Mouse (Mus musculus): Measurements from ENCODE around the gene Fgb.

Gene Fgb

GRCm38 (mm10) chr3:82991963-82992362, 57.7 kb downstream of the Fgb start:
- no peak for ATAC-seq (ENCODE audit: insufficient number of reproducible peaks, low FRiP score, low TSS enrichment)
